Mouse (Mus musculus): ENCODE measurements around the gene Fam173a. TPM values are rescaled to one million over a fixed set of nuclear protein-coding genes. Genes with fewer than 3 reads are reported as not detected.
"Not testable (repeated sequence)": the region's sequence is repeated elsewhere in the genome, so short reads cannot be mapped to it uniquely, and the experiment has no call there.

Fam173a gene
- total RNA-seq, 4 experiments from 2014 or later, result 40.7 to 49.9 (median 44.9) TPM

- no peak for DNase-seq (ENCODE audit: low spot score)
These were observed 31.1 kb downstream of the Fam173a start for GRCm38 (mm10) chr17:25761561-25761970.

DNA sequence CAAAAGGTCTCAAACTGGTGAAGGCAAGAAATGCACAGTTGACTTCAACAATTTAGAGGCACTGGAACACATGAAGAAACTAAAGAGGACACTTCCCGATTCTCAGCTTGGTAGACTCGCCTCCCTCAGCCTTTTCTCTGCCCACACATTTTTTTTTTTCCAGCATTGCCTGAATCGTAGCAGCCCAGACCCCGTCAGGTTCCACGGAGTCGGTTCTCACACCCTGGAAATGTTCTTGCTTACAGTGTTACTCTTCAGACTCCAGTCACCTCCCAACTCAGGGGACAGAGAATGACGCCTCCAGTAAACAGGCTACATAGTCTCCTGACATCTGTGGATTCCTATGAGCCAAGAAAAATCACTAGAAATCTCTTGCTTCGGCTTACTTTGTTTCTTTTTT, 32.6 kb downstream of the Fam173a start:
- no peak for DNase-seq (ENCODE audit: low spot score)

DNA sequence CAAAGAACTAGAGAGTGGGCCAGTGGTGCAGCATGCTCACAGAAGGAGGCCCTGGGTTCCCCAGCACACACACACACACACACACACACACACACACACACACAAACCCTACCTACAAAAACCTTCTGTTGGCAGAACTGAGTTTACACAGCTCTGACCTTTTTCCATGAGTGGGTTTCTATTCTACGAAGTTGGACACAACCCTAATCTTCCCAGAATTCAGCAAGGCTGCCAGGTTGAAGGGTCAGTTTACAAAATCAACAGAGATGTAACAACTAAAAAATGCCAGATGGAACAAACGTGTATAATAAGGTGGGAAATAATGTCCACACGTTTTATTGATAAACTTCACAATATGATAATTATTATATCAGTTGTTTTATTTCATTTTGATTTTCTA, 35.0 kb downstream of the Fam173a start:
- DNase-seq (ENCODE audit: low spot score), result no peak

GRCm38 (mm10) chr17:25756378-25757242, 36.1 kb downstream of the Fam173a start:
- DNase-seq (ENCODE audit: low spot score), result no peak

- no peak for DNase-seq (ENCODE audit: low spot score)
These were observed 36.9 kb downstream of the Fam173a start for GRCm38 (mm10) chr17:25755627-25756377.

DNA sequence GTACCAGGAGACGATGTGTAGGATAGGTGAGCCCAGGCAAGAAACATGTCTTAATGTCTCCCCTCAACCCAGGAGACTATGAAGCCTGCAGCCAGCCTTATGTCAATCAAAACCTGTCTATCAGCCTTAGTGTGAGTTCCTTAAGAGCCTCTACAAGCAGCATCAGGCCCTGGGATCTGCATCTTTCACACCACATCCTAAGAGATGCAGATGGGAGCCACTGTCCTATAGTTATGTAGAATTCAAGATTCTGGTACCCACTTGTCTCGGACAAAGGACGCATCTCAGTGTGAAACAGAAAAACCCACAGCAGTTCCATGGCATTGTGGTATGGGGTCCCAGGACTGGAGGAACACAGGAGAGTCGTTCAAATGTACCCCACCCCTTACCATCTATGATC, 37.6 kb downstream of the Fam173a start:
- DNase-seq (ENCODE audit: low spot score), result no peak

GRCm38 (mm10) chr17:25754241-25754640, 38.5 kb downstream of the Fam173a start, which contains the start of gene Msln:
TSS of gene Msln (minus strand) at chr17:25754378.
- no peak for DNase-seq (ENCODE audit: low spot score)

GRCm38 (mm10) chr17:25751446-25751845, 41.3 kb downstream of the Fam173a start:
- DNase-seq (ENCODE audit: low spot score), result no peak

DNA sequence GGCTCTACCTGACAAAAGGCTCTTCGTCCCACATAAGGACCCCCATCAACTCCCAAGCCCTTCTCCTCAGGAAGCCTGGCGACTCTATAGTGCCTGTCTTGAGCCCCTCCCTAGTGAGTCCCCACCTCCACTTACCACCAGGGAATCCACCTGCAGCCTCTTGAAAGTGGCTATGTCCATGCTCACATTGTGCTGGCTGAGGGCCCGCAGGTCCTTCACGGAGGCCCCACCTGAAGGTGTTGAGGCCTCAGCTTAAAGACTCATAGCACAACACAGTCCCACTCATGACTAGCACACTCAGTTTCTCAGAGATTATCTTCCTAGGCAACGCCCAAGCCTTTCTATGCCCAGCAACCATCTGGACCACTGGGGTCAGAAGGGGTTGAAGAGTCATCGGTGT, 43.4 kb downstream of the Fam173a start:
- no peak for DNase-seq (ENCODE audit: low spot score)

GRCm38 (mm10) chr17:25748238-25748637, 44.5 kb downstream of the Fam173a start:
- DNase-seq (ENCODE audit: low spot score), result no peak

DNA sequence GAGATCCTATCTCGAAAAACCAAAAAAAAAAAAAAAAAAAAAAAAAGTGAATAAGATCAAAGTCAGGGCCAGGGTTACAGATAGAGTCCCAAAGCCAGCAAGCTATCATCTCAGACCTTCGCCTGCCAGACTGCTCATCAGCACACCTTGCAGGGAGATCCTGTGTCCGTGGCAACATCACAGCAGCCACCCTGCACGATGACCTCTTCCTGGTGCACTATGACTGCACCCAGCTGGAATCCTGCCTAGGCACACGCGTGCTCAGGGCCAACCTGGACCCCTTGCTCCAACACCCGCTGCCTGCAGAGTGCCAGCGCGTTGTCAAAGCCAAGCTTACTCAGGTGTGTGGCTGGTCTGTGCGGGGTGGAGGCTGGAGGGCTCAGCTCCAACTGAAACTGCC, 48.4 kb downstream of the Fam173a start:
- DNase-seq (ENCODE audit: low spot score), result no peak

- DNase-seq (ENCODE audit: low spot score), result no peak
These were observed 48.9 kb downstream of the Fam173a start for GRCm38 (mm10) chr17:25743831-25744230.

- not testable (repeated sequence) for DNase-seq (ENCODE audit: low spot score)
These were observed 51.2 kb downstream of the Fam173a start for GRCm38 (mm10) chr17:25741471-25741870.

Small RNA genes within 50 kb of the gene (microRNA-seq; reads per million reads assigned to microRNA genes)
- gene Gm25083 (not detected), gene Mir3082 (2.5 reads per million), gene Mir6966 (2.8 reads per million, percentile 1 among the genes with 10 or more reads in this experiment)

Other genes with a start within 250 kb of the Fam173a start
- under 1 TPM; 0.24 to 0.37 (median 0.32) TPM for gene Sox8, start 222.2 kb downstream of the Fam173a start, total RNA-seq (2022)
- 10 to 100 TPM; 30.7 to 34.2 (median 33.8) TPM for gene Lmf1, start 213.8 kb downstream of the Fam173a start, total RNA-seq (2022)
- 1 to 10 TPM in 2 of 4 experiments, not detected in 2; 1.1 to 2.0 TPM for gene Gng13, start 75.7 kb downstream of the Fam173a start, total RNA-seq (2022)
- gene Chtf18, start 65.5 kb downstream of the Fam173a start, total RNA-seq (2022), result 1 to 10 TPM; 1.2 to 2.1 (median 1.6) TPM
- 1 to 10 TPM; 4.5 to 5.3 (median 4.6) TPM for gene Rpusd1, start 65.2 kb downstream of the Fam173a start, total RNA-seq (2022)
- not detected for gene Mslnl, start 56.9 kb downstream of the Fam173a start, total RNA-seq (2022)
- gene Msln, start 38.5 kb downstream of the Fam173a start, total RNA-seq (2022), result 10 to 100 TPM in 3 of 4 experiments, 1 to 10 TPM in 1; 9.8 to 20.9 (median 17.6) TPM
- 10 to 100 TPM; 43.8 to 48.8 (median 46.6) TPM for gene Narfl, start 19.1 kb downstream of the Fam173a start, total RNA-seq (2022)
- gene Haghl, start 7.2 kb downstream of the Fam173a start, total RNA-seq (2022), result 10 to 100 TPM in 3 of 4 experiments, 1 to 10 TPM in 1; 8.5 to 18.4 (median 12.1) TPM
- under 1 TPM in 1 of 4 experiments, not detected in 3; 0.38 TPM for gene Ccdc78, start 6.3 kb downstream of the Fam173a start, total RNA-seq (2022)
- 1 to 10 TPM in 1 of 4 experiments, under 1 TPM in 1, not detected in 2; 0.72 to 1.8 TPM for gene AC134908.4, start 2.8 kb upstream of the Fam173a start, total RNA-seq (2022)
- 10 to 100 TPM; 58.8 to 75.3 (median 65.7) TPM for gene Metrn, start 4.2 kb upstream of the Fam173a start, total RNA-seq (2022)
- 1 to 10 TPM; 1.2 to 1.9 (median 1.5) TPM for gene Fbxl16, start 16.2 kb upstream of the Fam173a start, total RNA-seq (2022)
- gene Wdr24, start 30.7 kb upstream of the Fam173a start, total RNA-seq (2022), result 10 to 100 TPM; 11.2 to 12.6 (median 12.1) TPM
- gene Jmjd8, start 36.0 kb upstream of the Fam173a start, total RNA-seq (2022), result 10 to 100 TPM; 34.2 to 39.6 (median 34.8) TPM
- 100 to 1,000 TPM; 129 to 137 (median 130) TPM for gene Stub1, start 40.5 kb upstream of the Fam173a start, total RNA-seq (2022)
- gene Rhbdl1, start 44.4 kb upstream of the Fam173a start, total RNA-seq (2022), result 1 to 10 TPM in 3 of 4 experiments, under 1 TPM in 1; 0.97 to 5.1 (median 1.6) TPM
- 1 to 10 TPM; 2.2 to 4.4 (median 3.8) TPM for gene Gm20683, start 48.9 kb upstream of the Fam173a start, total RNA-seq (2022)
- 100 to 1,000 TPM; 128 to 153 (median 135) TPM for gene Rhot2, start 52.0 kb upstream of the Fam173a start, total RNA-seq (2022)
- gene Wdr90, start 68.6 kb upstream of the Fam173a start, total RNA-seq (2022), result 1 to 10 TPM; 1.4 to 2.1 (median 1.6) TPM
- gene Mcrip2, start 75.9 kb upstream of the Fam173a start, total RNA-seq (2022), result 100 to 1,000 TPM; 211 to 282 (median 267) TPM
- gene Mettl26, start 82.2 kb upstream of the Fam173a start, total RNA-seq (2022), result 10 to 100 TPM; 13.6 to 16.8 (median 14.5) TPM
- under 1 TPM; 0.44 to 0.57 (median 0.51) TPM for gene Wfikkn1, start 88.0 kb upstream of the Fam173a start, total RNA-seq (2022)
- gene Rab40c, start 126.8 kb upstream of the Fam173a start, total RNA-seq (2022), result 10 to 100 TPM; 17.3 to 20.1 (median 17.7) TPM
- 10 to 100 TPM; 37.3 to 48.3 (median 47.8) TPM for gene Pigq, start 152.0 kb upstream of the Fam173a start, total RNA-seq (2022)
- gene Nhlrc4, start 152.1 kb upstream of the Fam173a start, total RNA-seq (2022), result under 1 TPM in 1 of 4 experiments, not detected in 3; 0.41 TPM
- under 1 TPM; 0.24 to 0.85 (median 0.36) TPM for gene A930017K11Rik, start 159.7 kb upstream of the Fam173a start, total RNA-seq (2022)
- gene Capn15, start 192.9 kb upstream of the Fam173a start, total RNA-seq (2022), result 1 to 10 TPM; 5.4 to 8.1 (median 6.8) TPM